Mouse (Mus musculus): ENCODE measurements around the gene Cyp4f18. TPM values are rescaled to one million over a fixed set of nuclear protein-coding genes. Genes with fewer than 3 reads are reported as not detected.
"Not testable (repeated sequence)": the region's sequence is repeated elsewhere in the genome, so short reads cannot be mapped to it uniquely, and the experiment has no call there.

The Cyp4f18 gene
- polyA plus RNA-seq, 1 experiment from 2014 or later: 0.36 TPM

GRCm38 (mm10) chr8:72018141-72018540 is 8.7 kb upstream of the Cyp4f18 start:
- Histone ChIP-seq H3K27me3 (ENCODE audit: control insufficient read depth, insufficient read depth, low read length) (no peaks in the 10 kb centered on the region), H3K27ac (ENCODE audit: low read depth, low read length) (no peak overlapping the region), H3K9me3 (ENCODE audit: control insufficient read depth, low read length) (no peaks in the 10 kb centered on the region), H3K4me3 (ENCODE audit: low read depth, low read length) (no peak overlapping the region), H3K4me2 (ENCODE audit: low read depth) (no peak overlapping the region), H3K4me1 (ENCODE audit: control insufficient read depth, insufficient read depth, low read length) (no peaks in the 10 kb centered on the region), H3K9ac (ENCODE audit: low read length) (no peak overlapping the region), H3K36me3 (ENCODE audit: control insufficient read depth, insufficient read depth, low read length) (no peaks in the 10 kb centered on the region)
- WGBS: 89% methylated on average over 2 of the region's 2 CpGs
- ATAC-seq (ENCODE audit: insufficient read depth, low FRiP score, low TSS enrichment) (no peak), DNase-seq (ENCODE audit: low spot score) (no peak)

- H3K9ac ChIP-seq (ENCODE audit: low read length); H3K27ac ChIP-seq (ENCODE audit: low read depth, low read length); H3K36me3 ChIP-seq (ENCODE audit: control insufficient read depth, insufficient read depth, low read length); H3K4me1 ChIP-seq (ENCODE audit: control insufficient read depth, insufficient read depth, low read length); ATAC-seq (ENCODE audit: insufficient read depth, low FRiP score, low TSS enrichment); H3K9me3 ChIP-seq (ENCODE audit: control insufficient read depth, low read length); H3K27me3 ChIP-seq (ENCODE audit: control insufficient read depth, insufficient read depth, low read length); DNase-seq (ENCODE audit: low spot score); H3K4me2 ChIP-seq (ENCODE audit: low read depth); H3K4me3 ChIP-seq (ENCODE audit: low read depth, low read length): not testable (repeated sequence)
- 87% methylated on average over 2 of the region's 2 CpGs for WGBS
Measured at GRCm38 (mm10) chr8:72017339-72017738, 7.9 kb upstream of the Cyp4f18 start.

- 73% methylated on average over 6 of the region's 6 CpGs for WGBS
- DNase-seq (ENCODE audit: low spot score); H3K4me1 ChIP-seq (ENCODE audit: control insufficient read depth, insufficient read depth, low read length); H3K9ac ChIP-seq (ENCODE audit: low read length); H3K36me3 ChIP-seq (ENCODE audit: control insufficient read depth, insufficient read depth, low read length); H3K27me3 ChIP-seq (ENCODE audit: control insufficient read depth, insufficient read depth, low read length); H3K4me3 ChIP-seq (ENCODE audit: low read depth, low read length); H3K9me3 ChIP-seq (ENCODE audit: control insufficient read depth, low read length); H3K27ac ChIP-seq (ENCODE audit: low read depth, low read length); ATAC-seq (ENCODE audit: insufficient read depth, low FRiP score, low TSS enrichment); H3K4me2 ChIP-seq (ENCODE audit: low read depth): not testable (repeated sequence)
Measured at GRCm38 (mm10) chr8:72013506-72014228, 4.2 kb upstream of the Cyp4f18 start.

DNA sequence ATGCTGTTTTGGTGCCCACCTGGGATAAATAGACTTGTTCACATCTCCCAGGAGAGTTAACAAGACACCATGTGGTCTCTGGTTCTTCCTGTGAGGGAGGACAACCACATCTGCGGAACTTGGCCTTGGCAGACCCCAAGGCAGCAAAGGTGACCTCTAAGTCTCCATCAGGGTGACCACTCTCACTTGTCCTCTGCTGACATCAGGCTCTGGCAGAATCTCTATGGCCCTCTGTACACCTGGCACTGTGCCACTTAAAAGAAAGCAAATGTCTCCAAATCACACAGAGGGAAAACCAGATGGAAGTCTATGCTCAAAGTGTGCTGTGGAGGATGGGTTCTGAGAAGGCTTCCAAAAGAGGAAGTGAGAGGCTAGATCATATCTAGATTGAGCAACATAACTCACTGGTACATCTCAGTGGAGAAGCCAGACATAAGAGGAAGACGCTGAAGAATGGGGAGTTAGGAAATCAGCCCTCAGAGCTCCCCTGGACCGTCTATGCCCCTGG is 1.2 kb downstream of the Cyp4f18 start:
- no peak overlapping the region for H3K9ac ChIP-seq (ENCODE audit: low read length)
- no peaks in the 10 kb centered on the region for H3K9me3 ChIP-seq (ENCODE audit: control insufficient read depth, low read length)
- no peaks in the 10 kb centered on the region for H3K27me3 ChIP-seq (ENCODE audit: control insufficient read depth, insufficient read depth, low read length)
- no peaks in the 10 kb centered on the region for H3K4me1 ChIP-seq (ENCODE audit: control insufficient read depth, insufficient read depth, low read length)
- no peak overlapping the region for H3K4me3 ChIP-seq (ENCODE audit: low read depth, low read length)
- no peak overlapping the region for H3K4me2 ChIP-seq (ENCODE audit: low read depth)
- WGBS: 71% methylated on average over 3 of the region's 3 CpGs
- no peak for ATAC-seq (ENCODE audit: insufficient read depth, low FRiP score, low TSS enrichment)
- no peak for DNase-seq (ENCODE audit: low spot score)
- H3K36me3 ChIP-seq (ENCODE audit: control insufficient read depth, insufficient read depth, low read length): no peaks in the 10 kb centered on the region
- no peak overlapping the region for H3K27ac ChIP-seq (ENCODE audit: low read depth, low read length)

DNA sequence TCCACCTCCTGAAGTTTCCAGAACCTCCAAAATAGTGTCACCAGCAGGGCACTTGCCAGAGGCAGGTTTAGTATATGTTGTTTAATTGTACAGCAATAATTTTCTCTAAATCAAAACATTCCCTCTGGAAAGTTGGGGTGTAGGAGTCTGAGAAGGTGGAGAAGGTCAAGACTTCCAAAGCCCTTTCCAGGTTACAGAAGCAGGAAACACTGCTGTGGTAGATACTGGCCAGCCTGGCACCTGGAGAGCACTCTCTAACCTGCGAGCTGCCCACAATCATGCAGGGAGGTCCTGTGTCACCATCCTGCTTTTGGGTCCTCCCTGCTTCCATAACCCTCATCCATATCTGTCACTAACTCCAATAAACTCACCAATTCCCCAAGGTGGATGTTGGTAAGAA is 2.7 kb downstream of the Cyp4f18 start:
- Histone ChIP-seq H3K4me2 (ENCODE audit: low read depth) (no peak overlapping the region), H3K27me3 (ENCODE audit: control insufficient read depth, insufficient read depth, low read length) (no peaks in the 10 kb centered on the region), H3K9me3 (ENCODE audit: control insufficient read depth, low read length) (no peaks in the 10 kb centered on the region), H3K9ac (ENCODE audit: low read length) (no peak overlapping the region), H3K36me3 (ENCODE audit: control insufficient read depth, insufficient read depth, low read length) (no peaks in the 10 kb centered on the region), H3K27ac (ENCODE audit: low read depth, low read length) (no peak overlapping the region), H3K4me1 (ENCODE audit: control insufficient read depth, insufficient read depth, low read length) (no peaks in the 10 kb centered on the region), H3K4me3 (ENCODE audit: low read depth, low read length) (no peak overlapping the region)
- ATAC-seq (ENCODE audit: insufficient read depth, low FRiP score, low TSS enrichment) (no peak), DNase-seq (ENCODE audit: low spot score) (no peak)
- WGBS: 70% methylated on average over 1 of the region's 1 CpGs

- Histone ChIP-seq H3K27ac (ENCODE audit: low read depth, low read length) (no peak overlapping the region), H3K4me1 (ENCODE audit: control insufficient read depth, insufficient read depth, low read length) (no peaks in the 10 kb centered on the region), H3K4me2 (ENCODE audit: low read depth) (no peak overlapping the region), H3K36me3 (ENCODE audit: control insufficient read depth, insufficient read depth, low read length) (no peaks in the 10 kb centered on the region), H3K27me3 (ENCODE audit: control insufficient read depth, insufficient read depth, low read length) (no peaks in the 10 kb centered on the region), H3K9me3 (ENCODE audit: control insufficient read depth, low read length) (no peaks in the 10 kb centered on the region), H3K4me3 (ENCODE audit: low read depth, low read length) (no peak overlapping the region), H3K9ac (ENCODE audit: low read length) (no peak overlapping the region)
- DNase-seq (ENCODE audit: low spot score) (no peak), ATAC-seq (ENCODE audit: insufficient read depth, low FRiP score, low TSS enrichment) (no peak)
- 81% methylated on average over 3 of the region's 3 CpGs for WGBS
Measured at GRCm38 (mm10) chr8:72005912-72006311, 3.5 kb downstream of the Cyp4f18 start.

- ATAC-seq (ENCODE audit: insufficient read depth, low FRiP score, low TSS enrichment): no peak
- no peak for DNase-seq (ENCODE audit: low spot score)
Measured at GRCm38 (mm10) chr8:72002942-72003341, 6.5 kb downstream of the Cyp4f18 start.

DNA sequence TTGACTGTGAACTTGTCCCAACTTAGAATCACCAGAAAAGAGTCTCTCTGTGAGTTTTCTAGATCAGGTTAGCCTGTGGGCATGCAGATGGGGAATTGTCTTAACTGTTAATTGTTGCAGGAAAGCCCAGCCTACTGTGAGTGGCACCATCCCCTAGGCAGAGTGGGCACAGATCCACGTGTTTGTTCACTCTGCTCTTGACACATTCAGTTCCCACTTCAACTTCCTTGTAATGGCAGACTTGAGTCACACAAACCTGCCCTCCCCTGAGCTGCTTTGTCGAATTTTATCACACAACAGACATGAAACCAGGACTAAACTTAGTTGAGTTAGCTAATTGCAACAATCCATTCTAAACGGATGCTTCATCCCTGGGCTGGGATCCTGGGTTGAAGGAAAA is 9.2 kb downstream of the Cyp4f18 start:
- H3K9ac ChIP-seq (ENCODE audit: low read length): no peak overlapping the region
- no peak overlapping the region for H3K4me3 ChIP-seq (ENCODE audit: low read depth, low read length)
- DNase-seq (ENCODE audit: low spot score) (no peak), ATAC-seq (ENCODE audit: insufficient read depth, low FRiP score, low TSS enrichment) (no peak)
- no peaks in the 10 kb centered on the region for H3K4me1 ChIP-seq (ENCODE audit: control insufficient read depth, insufficient read depth, low read length)
- H3K36me3 ChIP-seq (ENCODE audit: control insufficient read depth, insufficient read depth, low read length): no peaks in the 10 kb centered on the region
- H3K4me2 ChIP-seq (ENCODE audit: low read depth): no peak overlapping the region
- H3K9me3 ChIP-seq (ENCODE audit: control insufficient read depth, low read length): no peaks in the 10 kb centered on the region
- 71% methylated on average over 3 of the region's 3 CpGs for WGBS
- no peaks in the 10 kb centered on the region for H3K27me3 ChIP-seq (ENCODE audit: control insufficient read depth, insufficient read depth, low read length)
- H3K27ac ChIP-seq (ENCODE audit: low read depth, low read length): no peak overlapping the region

More at GRCm38 (mm10) chr8:72002942-72003341, 6.5 kb downstream of the Cyp4f18 start:
- Histone ChIP-seq H3K36me3 (ENCODE audit: control insufficient read depth, insufficient read depth, low read length) (no peaks in the 10 kb centered on the region), H3K4me3 (ENCODE audit: low read depth, low read length) (no peak overlapping the region), H3K9ac (ENCODE audit: low read length) (no peak overlapping the region), H3K4me1 (ENCODE audit: control insufficient read depth, insufficient read depth, low read length) (no peaks in the 10 kb centered on the region), H3K4me2 (ENCODE audit: low read depth) (no peak overlapping the region), H3K27ac (ENCODE audit: low read depth, low read length) (no peak overlapping the region), H3K9me3 (ENCODE audit: control insufficient read depth, low read length) (no peaks in the 10 kb centered on the region), H3K27me3 (ENCODE audit: control insufficient read depth, insufficient read depth, low read length) (no peaks in the 10 kb centered on the region)

DNA sequence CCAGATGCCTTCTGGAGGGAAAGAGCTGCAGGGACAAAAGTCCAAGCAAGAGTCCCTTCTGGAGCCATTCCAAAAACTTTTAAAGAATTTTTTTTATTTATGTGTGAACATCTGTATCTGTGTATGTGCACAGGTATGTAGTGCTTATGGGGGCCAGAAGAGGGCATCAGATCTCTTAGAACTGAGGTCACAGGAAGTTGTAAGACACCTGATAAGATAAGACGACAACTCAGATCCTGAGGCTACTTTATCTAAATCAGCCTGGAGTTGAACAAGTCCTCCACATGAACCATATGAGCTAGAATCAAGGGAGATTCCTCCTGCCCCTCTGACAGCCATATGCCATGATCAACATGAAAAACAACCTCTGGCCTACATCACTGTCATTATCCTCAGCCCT is 10.0 kb downstream of the Cyp4f18 start:
- WGBS: 93% methylated on average over 1 of the region's 1 CpGs
- no peaks in the 10 kb centered on the region for H3K9me3 ChIP-seq (ENCODE audit: control insufficient read depth, low read length)
- H3K36me3 ChIP-seq (ENCODE audit: control insufficient read depth, insufficient read depth, low read length): no peaks in the 10 kb centered on the region
- ATAC-seq (ENCODE audit: insufficient read depth, low FRiP score, low TSS enrichment) (no peak), DNase-seq (ENCODE audit: low spot score) (no peak)
- no peak overlapping the region for H3K4me3 ChIP-seq (ENCODE audit: low read depth, low read length)
- no peak overlapping the region for H3K27ac ChIP-seq (ENCODE audit: low read depth, low read length)
- H3K4me1 ChIP-seq (ENCODE audit: control insufficient read depth, insufficient read depth, low read length): no peaks in the 10 kb centered on the region
- H3K4me2 ChIP-seq (ENCODE audit: low read depth): no peak overlapping the region
- H3K9ac ChIP-seq (ENCODE audit: low read length): no peak overlapping the region
- H3K27me3 ChIP-seq (ENCODE audit: control insufficient read depth, insufficient read depth, low read length): no peaks in the 10 kb centered on the region
